Mouse (Mus musculus) ES-E14 (cell line): ENCODE results near the gene Vps37b. TPM values are rescaled to one million over a fixed set of nuclear protein-coding genes. Genes with fewer than 3 reads are reported as not detected.

Source experiments
- DNase-seq: peaks from one replicate; pipeline ENCODE4 v3.0.0-alpha.2; 2013; ENCODE audit warnings: low read depth, low spot score
- H3K27ac ChIP-seq: 2 replicates; pipeline ENCODE4 v1.5.1; 2012; ENCODE audit warnings: low read depth, mild to moderate bottlenecking, low read length, moderate library complexity, mixed read lengths; ENCODE audit not compliant: poor library complexity, insufficient read depth, severe bottlenecking
- H3K36me3 ChIP-seq: 2 replicates; pipeline ENCODE4 v1.6.1; 2012; ENCODE audit warnings: mild to moderate bottlenecking, low read length, moderate library complexity, mixed read lengths; ENCODE audit not compliant: control insufficient read depth, poor library complexity, insufficient read depth, severe bottlenecking
- H3K4me1 ChIP-seq, 2 experiments: fragments of 150-350 bp in 1 of 2; sonication (generic) in 1 of 2; 2 replicates each; pipeline ENCODE4 v1.6.1; 2012; ENCODE audit warnings: low read length in 2 of 2, mild to moderate bottlenecking in 1 of 2, mixed read lengths in 1 of 2; ENCODE audit not compliant: control insufficient read depth in 2 of 2, insufficient read depth in 2 of 2, poor library complexity in 1 of 2
- H3K4me3 ChIP-seq, 2 experiments: fragments of 150-350 bp in 1 of 2; sonication (generic) in 1 of 2; 2 replicates each; pipeline ENCODE4 v1.5.1; 2012; ENCODE audit warnings: low read length in 2 of 2, low read depth in 1 of 2, mild to moderate bottlenecking in 1 of 2, mixed read lengths in 1 of 2; ENCODE audit not compliant: insufficient read depth in 1 of 2, poor library complexity in 1 of 2, severe bottlenecking in 1 of 2
- H3K9ac ChIP-seq: 2 replicates; pipeline ENCODE4 v1.6.1; 2012; ENCODE audit warnings: low read depth, mild to moderate bottlenecking, low read length, mixed read lengths; ENCODE audit not compliant: poor library complexity, insufficient read depth, severe bottlenecking
- H3K9me3 ChIP-seq: fragments of 150-350 bp; sonication (generic); 2 replicates; pipeline ENCODE4 v1.6.1; 2012; ENCODE audit warnings: low read depth, mild to moderate bottlenecking, low read length; ENCODE audit not compliant: control insufficient read depth, insufficient read depth
- CHD2 ChIP-seq: IDR thresholded peaks from 2 replicates; pipeline ENCODE4 v1.6.1; 2014; ENCODE audit warnings: mild to moderate bottlenecking, low read depth, low read length, inconsistent platforms
- HCFC1 ChIP-seq: IDR thresholded peaks from 2 replicates; pipeline ENCODE4 v1.6.1; 2012; ENCODE audit warnings: low read length, inconsistent platforms, borderline replicate concordance; ENCODE audit not compliant: insufficient read depth
- MAFK ChIP-seq: IDR thresholded peaks from 2 replicates; pipeline ENCODE4 v1.6.1; 2014; ENCODE audit warnings: mild to moderate bottlenecking, low read depth, low read length, inconsistent platforms; ENCODE audit not compliant: insufficient read depth
- ZC3H11A ChIP-seq: IDR thresholded peaks from 2 replicates; pipeline ENCODE4 v1.6.1; 2012; ENCODE audit warnings: low read depth, mild to moderate bottlenecking, inconsistent platforms, low read length, borderline replicate concordance
- ZNF384 ChIP-seq: IDR thresholded peaks from 2 replicates; pipeline ENCODE4 v1.6.1; 2012; ENCODE audit warnings: low read depth, low read length, inconsistent platforms
- in situ Hi-C, 2 experiments: fragments of 600-800 bp; cut with MboI; formaldehyde crosslinking; loops; one replicate each; pipeline ENCODE4 v1.15.1; 2025; ENCODE audit warnings: low sequenced_read_pairs in 2 of 2, inconsistent platforms in 1 of 2; ENCODE audit not compliant: unreplicated experiment in 2 of 2
- total RNA-seq: library from RNA; depleted of rRNA; stranded (reverse); fragments of 300-350 nt; gene quantifications from 2 replicates; pipeline ENCODE4 v1.2.3, GENCODE M21; 2012; rRNA removed

The Vps37b gene
- 6.5 and 7.7 TPM in 2 replicates for total RNA-seq

GRCm38 (mm10) chr5:124032001-124032508 lies at the start of gene Vps37b:
Gene Vps37b (minus strand): TSS chr5:124032270.
- peak within 1 kb of the TSS; percentile 93 for H3K9ac ChIP-seq
- in situ Hi-C loops = no loop called here
- peak within 1 kb of the TSS; percentile 89 to 98 for H3K4me3 ChIP-seq
- peak; percentile 75 for DNase-seq
- 0 out of 4 replicates have a peak, but pooled peaks cover 0 to 2% of the 10 kb centered on the region in 2 experiments for H3K4me1 ChIP-seq
- peak within 1 kb of the TSS; percentile 29; the same call in 1 of the 2 replicates for H3K27ac ChIP-seq
- 0 out of 2 replicates have a peak, but pooled peaks cover 2% of the 10 kb centered on the region for H3K36me3 ChIP-seq
- TF ChIP-seq MAFK = no peak
- no peak for TF ChIP-seq CHD2
- no peak for TF ChIP-seq HCFC1
- TF ChIP-seq ZC3H11A = no peak
- peak; percentile 70 for TF ChIP-seq ZNF384
- H3K9me3 ChIP-seq = no peaks in the 10 kb centered on the region

GRCm38 (mm10) chr5:124079880-124080279 lies 47.8 kb upstream of the Vps37b start:
- H3K36me3 ChIP-seq = no peaks in the 10 kb centered on the region
- no peak overlapping the region for H3K4me3 ChIP-seq
- no peak for DNase-seq
- H3K9me3 ChIP-seq = no peaks in the 10 kb centered on the region
- no peak for TF ChIP-seq CHD2
- TF ChIP-seq HCFC1 = no peak
- TF ChIP-seq ZC3H11A = no peak
- TF ChIP-seq ZNF384 = no peak
- H3K27ac ChIP-seq = no peak overlapping the region
- in situ Hi-C loops = loop anchor here in 1 of 2 experiments (5.0 kb wide), 1 partner anchor 78 kb away; no protein-coding TSS in a partner anchor
- H3K4me1 ChIP-seq = peaks cover 0 to 14% of the 10 kb centered on the region in 2 experiments; a peak in 2 of 4 replicates
- no peak overlapping the region for H3K9ac ChIP-seq

GRCm38 (mm10) chr5:124078794-124079416 lies 46.8 kb upstream of the Vps37b start:
- in situ Hi-C loops = no loop called here
- Histone ChIP-seq H3K4me3 (no peak overlapping the region), H3K9ac (no peak overlapping the region), H3K9me3 (no peaks in the 10 kb centered on the region), H3K36me3 (no peaks in the 10 kb centered on the region), H3K27ac (no peak overlapping the region), H3K4me1 (peaks cover 0 to 14% of the 10 kb centered on the region in 2 experiments; a peak in 2 of 4 replicates)
- DNase-seq = no peak
- TF ChIP-seq ZC3H11A (no peak), CHD2 (no peak), HCFC1 (no peak), ZNF384 (no peak), MAFK (no peak)

- H3K4me1 ChIP-seq = peaks cover 0 to 14% of the 10 kb centered on the region in 2 experiments; a peak in 2 of 4 replicates
- H3K27ac ChIP-seq = no peak overlapping the region
- no peak overlapping the region for H3K4me3 ChIP-seq
- TF ChIP-seq ZC3H11A (no peak), MAFK (no peak), ZNF384 (no peak), HCFC1 (no peak), CHD2 (no peak)
- in situ Hi-C loops = no loop called here
- no peaks in the 10 kb centered on the region for H3K9me3 ChIP-seq
- no peak overlapping the region for H3K9ac ChIP-seq
- H3K36me3 ChIP-seq = no peaks in the 10 kb centered on the region
- DNase-seq = no peak
Measured at GRCm38 (mm10) chr5:124077856-124078460, 45.9 kb upstream of the Vps37b start.
